Mouse (Mus musculus): ENCODE data around the gene Ugt2b34. TPM values are rescaled to one million over a fixed set of nuclear protein-coding genes. Genes with fewer than 3 reads are reported as not detected.
"Not testable (repeated sequence)": the region's sequence is repeated elsewhere in the genome, so short reads cannot be mapped to it uniquely, and the experiment has no call there.

Gene Ugt2b34
- total RNA-seq (2021): not detected
- long read RNA-seq, experiment 1: 0 reads
- long read RNA-seq, experiment 2: 0 reads

DNA sequence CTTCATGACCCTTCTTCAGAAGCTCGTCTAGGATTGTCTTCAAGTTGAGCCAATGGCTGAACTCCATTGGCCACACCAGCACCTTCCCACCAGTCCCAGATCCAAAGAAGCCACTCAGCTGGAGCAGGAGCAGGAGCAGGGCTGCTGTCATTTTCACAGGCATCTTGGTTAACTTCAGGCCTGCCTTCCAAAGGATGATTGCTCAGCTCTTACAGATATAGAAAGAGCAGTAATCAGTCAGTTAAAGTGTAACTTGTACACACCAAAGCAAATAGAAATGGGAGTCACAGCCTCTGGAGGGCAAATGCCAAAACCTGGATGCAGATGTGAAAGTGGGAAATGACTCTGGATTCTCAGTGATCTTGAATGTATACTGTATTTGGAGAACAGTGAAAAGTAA, at the start of gene Ugt2b34:
Ugt2b34 (minus strand) TSS at position 180 of the 400 bp plus-strand sequence.
- intact Hi-C loops (cut with DNase I): no loop called here
- no peak for DNase-seq

DNA sequence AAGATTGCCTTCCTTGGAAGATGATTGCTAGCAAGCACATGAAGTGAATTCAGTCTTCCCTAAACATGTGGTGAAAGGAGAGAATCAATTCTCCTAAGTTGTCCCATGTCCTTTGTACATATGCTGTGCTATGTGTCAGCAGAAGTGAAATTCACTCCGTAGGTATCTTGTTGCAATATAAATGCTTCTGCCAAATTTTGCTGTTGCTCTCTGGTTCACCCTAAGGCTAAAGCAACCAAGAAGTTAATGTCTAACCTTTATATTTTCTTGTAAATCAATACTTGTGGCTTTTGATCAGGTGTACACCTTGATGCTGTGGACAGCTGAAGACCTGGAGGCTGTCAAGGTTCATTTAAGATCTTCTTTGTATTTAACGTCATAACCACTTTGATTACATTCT, 35.4 kb upstream of the Ugt2b34 start:
- DNase-seq: no peak
- intact Hi-C loops (cut with DNase I): no loop called here

DNA sequence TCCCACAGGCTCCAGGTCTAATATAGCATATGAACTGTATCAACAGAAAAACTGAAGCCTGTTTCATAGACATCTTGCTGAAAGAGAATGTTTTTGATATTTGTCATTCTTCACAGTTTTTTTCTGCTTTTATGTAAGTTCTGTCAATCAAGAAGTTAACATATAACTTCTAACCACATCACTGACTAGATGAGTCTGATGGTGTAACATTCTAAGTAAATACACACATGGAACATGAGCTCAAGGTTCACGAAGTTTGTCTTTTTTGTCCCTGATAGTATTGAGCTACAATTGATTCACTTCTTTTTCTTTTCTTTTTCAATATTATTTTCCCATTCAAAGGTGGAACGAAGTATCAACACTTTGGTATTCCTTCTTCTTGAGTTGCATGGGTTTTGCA, 19.7 kb upstream of the Ugt2b34 start, which contains the start of gene Ugt2b1:
Ugt2b1 (minus strand) TSS at position 105 of the 400 bp plus-strand sequence.
- DNase-seq: no peak
- intact Hi-C loops (cut with DNase I): no loop called here

DNA sequence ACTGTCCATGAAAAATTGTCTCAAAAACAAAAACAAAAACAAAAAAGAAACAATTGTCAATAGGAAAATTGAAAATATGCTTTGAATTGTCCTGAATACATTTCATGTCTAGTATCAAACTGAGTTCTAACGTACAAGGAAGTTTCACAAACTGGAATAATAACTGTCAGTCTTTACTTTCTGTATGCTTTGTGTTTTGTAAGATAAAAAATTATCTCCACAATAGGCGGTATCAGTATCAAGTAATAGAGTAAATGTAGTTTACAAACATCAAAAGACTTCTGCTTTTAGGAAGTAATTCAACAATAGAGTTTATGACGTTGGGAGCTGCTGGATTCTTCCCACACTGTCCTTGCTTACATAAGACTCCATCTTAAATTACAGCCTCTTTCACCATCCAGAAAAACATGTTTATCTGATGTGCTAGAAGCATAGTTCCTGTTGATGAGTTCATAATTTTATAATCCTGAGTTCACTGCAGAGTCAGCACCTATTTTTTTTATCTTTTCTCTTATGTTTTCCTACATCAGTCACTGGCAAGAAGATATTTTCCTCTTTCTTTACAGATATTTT, 14.0 kb upstream of the Ugt2b34 start:
- DNase-seq: no peak

DNA sequence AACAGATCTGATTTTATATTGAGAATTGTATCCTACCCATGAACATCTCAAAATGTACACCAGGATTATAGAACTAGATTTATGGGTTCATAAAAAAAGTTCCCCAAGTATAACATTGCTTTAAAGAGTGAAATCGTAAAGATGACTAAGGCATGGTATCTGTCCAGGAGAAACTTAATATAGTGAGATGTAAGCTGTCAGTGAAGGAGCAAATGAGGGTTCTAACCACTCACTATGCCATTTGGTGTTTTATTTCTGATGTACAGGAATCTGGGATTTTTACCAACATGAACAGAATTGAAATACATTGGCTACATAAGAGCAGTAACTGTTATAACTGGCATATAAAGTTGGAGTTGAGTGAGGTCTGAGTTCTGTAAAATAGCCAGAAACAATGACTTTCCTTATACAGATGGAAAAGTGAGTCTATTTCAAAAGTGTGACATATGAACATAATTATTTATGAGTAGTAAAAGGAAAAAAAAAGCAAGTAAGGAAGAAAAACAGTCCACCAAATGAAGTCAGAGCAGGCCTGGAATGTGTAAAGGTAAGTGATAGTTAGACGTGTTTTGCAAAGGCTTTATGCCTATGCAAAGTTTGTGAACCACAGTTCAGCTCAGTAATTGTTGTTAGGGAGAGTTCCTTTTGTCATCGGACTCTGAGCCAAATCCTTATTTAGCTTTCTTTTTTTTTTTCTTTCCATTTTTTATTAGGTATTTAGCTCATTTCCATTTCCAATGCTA, 4.8 kb upstream of the Ugt2b34 start:
- no peak for DNase-seq
- intact Hi-C loops (cut with DNase I): no loop called here

More for the DNA sequence above, 14.0 kb upstream of the Ugt2b34 start:
- intact Hi-C loops (cut with DNase I): no loop called here

DNA sequence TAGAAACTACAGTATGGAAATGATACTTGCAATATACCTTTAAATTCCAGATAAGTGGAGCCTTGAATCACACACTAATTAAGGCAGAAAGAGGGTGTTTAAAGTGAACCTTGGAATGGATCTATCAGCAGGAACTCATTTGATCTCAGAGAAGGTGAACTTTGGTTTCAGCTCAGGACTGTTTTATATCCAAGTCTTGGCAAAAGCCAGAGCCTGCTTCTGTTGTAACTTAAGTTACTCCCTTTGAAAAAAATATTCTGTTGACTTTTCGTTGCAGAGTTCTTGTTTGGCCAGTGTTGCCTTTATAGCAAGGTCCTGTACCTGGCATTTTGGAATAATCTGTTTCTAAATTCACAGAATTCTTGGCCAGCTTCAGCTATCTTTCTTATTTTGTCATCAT, 4.0 kb upstream of the Ugt2b34 start:
- intact Hi-C loops (cut with DNase I): no loop called here
- DNase-seq: no peak

DNA sequence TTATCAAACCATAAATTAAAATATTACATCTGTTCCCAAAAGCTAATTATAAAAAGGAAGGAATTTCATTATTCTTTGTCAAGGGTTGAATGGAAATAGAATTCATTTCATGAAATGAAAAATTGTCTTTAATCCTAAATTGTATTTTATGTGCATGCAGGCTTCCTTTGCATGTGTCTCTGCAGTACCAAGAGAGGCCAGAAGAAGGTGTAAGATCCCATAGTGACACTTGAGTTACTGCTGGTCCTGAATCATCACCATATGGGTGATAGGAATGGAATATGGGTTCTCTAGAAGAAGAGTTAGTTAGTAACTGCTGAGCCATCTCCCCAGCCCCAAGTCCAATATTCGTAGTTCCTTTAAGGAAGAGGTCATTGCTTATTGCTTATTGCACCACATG, 16.8 kb downstream of the Ugt2b34 start:
- intact Hi-C loops (cut with DNase I): loop anchor here (10.0 kb wide), 1 partner anchor 255 kb away; the partner anchor contains the start of gene Ugt2b5
- no peak for DNase-seq

DNA sequence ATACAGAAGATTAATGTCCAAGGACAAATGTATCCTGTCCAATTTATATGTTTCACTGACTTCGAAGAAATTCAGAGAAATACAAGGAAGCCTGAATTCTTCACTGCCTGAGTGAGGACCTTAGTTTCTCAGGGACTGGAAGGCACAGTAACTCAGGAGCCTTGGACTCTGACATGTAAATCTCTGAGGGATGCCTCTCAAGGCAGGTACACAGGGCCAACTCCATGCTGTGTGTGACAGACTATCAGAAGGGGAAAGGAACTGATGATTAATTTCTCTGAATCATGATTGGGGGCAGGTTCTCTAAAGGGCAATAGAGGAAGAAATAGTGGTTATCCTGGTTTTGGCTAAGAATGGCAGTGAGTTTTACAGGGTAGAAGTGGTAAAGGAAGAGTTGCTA, 18.3 kb downstream of the Ugt2b34 start:
- intact Hi-C loops (cut with DNase I): loop anchor here (10.0 kb wide), 1 partner anchor 256 kb away; the partner anchor contains the start of gene Ugt2b5
- DNase-seq: no peak

DNA sequence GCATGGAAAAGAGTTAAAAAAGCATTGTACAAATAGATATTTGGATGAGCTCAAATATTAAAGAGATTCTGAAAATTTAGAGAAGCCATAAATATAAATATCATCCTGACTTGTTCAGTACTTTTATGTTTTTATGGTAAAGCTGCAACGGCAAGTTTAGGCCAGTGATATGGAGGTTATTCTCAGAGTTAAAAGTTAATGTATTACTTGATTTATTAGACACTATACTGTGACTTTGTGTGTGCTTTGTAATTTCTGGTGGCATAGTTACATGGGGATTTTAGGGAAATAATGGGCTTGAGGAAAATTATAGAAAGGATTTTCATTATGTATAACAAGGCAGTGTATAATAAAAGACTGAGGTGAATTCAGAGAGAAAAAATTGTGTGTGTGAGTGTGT, 19.7 kb downstream of the Ugt2b34 start:
- intact Hi-C loops (cut with DNase I): loop anchor here (10.0 kb wide), 1 partner anchor 258 kb away; the partner anchor contains the start of gene Ugt2b5
- DNase-seq: no peak

DNA sequence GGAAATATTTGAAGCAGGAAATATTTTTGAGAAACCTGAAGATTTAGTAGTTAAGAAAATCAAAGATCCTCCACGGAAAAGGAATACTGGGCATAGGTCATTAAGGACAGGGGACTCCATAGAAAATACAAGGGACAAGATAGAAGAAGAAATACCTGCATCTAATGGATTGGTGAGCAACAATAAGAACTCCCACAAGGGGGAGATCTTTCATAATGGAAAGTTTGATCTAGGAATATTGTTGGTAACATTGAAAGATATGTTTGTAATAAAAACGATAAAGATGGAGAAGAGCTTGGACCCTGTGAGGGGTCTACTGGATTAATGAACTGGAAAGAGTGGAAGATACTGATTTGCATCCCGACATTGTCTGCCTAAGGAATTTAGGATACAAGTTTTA, 20.1 kb downstream of the Ugt2b34 start:
- no peak for DNase-seq
- intact Hi-C loops (cut with DNase I): loop anchor here (10.0 kb wide), 1 partner anchor 258 kb away; the partner anchor contains the start of gene Ugt2b5

DNA sequence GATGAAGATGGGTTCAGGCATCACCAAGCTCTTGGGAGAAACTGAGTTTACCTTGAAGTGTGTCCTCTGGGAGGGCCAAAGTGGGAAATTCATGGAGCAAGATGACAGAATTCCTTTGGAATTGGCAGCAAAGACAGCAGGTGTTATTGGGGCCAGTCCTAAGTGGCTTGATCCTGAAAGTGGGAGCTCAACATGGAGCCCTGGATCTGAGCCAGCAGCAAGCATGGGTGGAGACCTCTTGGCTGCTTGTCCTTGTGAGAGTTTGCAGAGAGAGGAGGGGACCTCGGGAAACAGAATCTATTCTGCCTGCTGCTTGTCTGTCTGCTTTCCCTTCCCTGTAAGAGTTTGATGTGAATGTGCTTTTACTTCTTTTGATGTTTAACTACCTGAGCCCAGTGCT, 34.9 kb downstream of the Ugt2b34 start:
- DNase-seq: no peak
- intact Hi-C loops (cut with DNase I): no loop called here

DNA sequence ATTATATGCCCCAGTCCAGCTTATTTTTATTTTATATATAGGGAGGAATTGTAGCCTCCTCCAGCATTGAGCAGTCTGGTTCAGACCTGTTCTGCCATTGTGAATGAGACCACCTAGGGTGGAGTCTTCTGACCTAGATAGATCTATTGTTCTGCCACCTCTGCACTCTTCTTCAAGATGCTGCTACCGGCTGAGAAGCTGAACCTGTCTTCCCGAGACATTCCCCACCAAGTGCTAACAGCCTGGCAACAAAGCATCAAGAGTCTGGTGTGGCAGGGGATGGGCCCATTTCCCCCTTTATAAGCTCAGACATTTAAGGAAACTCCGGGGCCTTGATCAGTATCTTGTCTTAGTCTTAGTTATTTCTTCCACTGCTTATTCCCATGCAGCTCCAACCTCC, 48.4 kb downstream of the Ugt2b34 start:
- no peak for DNase-seq
- intact Hi-C loops (cut with DNase I): no loop called here

DNA sequence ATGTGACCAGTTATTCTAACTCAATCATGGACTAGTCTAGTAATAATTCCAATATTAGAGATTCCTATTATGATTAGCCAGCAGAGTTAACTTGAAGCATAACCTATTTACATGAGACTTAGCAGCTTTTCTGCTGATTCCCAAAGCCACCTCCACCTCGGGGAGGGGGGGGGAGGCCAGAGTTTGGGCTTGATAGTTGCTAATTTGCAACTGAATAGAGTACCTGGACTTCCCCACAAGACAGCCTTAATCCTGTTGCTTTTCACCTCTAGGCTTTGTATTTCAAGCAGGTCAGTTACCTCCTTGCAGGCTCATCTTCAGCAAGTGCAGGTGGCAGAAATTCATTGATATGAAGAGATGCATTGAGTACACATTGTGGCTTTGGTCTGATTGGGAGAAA, 49.1 kb downstream of the Ugt2b34 start:
- no peak for DNase-seq
- intact Hi-C loops (cut with DNase I): no loop called here

DNA sequence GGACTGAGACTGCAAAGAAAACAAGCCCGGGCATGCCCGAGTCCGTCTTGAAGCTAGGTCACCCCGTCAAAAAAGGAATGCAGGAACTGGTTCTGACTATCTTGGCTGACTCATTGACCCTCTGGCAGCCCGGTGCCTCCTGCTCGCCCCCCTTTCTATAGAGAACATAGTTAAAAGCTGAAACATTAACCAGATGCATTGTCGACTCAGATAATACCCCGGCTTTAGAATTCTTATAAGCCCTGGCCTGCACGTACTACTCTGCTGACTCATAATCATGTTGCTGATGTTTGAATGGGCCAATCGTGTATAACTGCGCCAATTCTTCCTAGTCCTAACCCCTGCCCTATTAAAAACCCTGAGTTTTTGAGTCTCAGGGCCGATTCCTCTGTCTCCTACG, 50.2 kb downstream of the Ugt2b34 start:
- intact Hi-C loops (cut with DNase I); DNase-seq: not testable (repeated sequence)

DNA sequence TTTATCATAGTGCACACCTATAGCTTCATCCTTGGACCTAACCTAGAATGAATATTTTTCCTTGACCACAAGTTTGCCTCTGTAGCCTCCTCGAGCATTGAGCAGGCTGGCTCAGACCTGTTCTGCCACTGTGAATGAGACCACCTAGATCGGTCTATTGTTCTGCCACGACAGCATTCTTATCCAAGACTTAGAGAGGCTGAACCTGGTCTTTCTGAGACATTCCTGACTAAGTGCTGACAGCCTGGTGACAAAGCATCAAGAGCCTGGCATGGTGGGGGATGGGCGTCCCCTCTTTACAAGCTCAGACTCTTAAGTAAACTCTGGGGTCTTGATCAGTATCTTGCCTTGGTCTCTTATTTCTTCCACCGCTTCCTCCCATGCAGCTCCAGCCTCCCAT, 55.1 kb downstream of the Ugt2b34 start:
- intact Hi-C loops (cut with DNase I): no loop called here
- no peak for DNase-seq

DNA sequence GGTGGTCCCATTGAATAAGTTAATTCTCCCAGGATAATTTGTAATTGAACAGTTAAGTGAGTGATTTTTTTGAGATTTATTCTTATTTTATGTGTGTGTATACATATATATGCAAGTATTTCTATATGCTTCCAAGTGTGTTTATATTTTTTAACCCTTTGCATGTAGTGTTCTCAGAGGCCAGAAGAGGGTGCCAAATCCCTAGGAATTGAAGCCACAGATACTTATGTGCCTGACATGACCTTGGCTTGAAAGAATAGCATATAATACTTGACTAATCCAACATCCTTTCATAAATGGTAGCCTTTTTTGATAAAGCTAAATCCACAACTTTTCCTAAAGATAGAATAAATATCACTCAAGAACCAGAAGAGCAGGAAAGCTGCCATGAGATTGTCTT, 56.6 kb downstream of the Ugt2b34 start:
- intact Hi-C loops (cut with DNase I): no loop called here

DNA sequence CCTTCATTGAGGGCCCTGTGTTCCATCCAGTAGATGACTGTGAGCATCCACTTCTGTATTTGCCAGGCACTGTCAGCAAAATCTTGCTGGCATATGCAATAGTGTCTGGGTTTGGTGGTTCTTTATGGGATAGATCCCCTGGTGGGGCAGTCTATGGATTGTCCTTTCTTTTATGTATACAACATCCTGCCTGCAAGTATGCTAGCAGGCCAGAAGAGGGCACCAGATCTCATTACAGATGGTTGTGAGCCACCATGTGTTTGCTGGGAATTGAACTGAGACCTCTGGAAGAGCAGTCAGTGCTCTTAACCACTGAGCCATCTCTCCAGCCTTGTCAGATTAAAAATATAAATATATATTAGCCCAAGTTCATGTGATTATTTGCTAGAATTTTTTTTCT, 65.5 kb downstream of the Ugt2b34 start:
- DNase-seq; intact Hi-C loops (cut with DNase I): not testable (repeated sequence)

More for the DNA sequence above, 56.6 kb downstream of the Ugt2b34 start:
- DNase-seq: no peak

DNA sequence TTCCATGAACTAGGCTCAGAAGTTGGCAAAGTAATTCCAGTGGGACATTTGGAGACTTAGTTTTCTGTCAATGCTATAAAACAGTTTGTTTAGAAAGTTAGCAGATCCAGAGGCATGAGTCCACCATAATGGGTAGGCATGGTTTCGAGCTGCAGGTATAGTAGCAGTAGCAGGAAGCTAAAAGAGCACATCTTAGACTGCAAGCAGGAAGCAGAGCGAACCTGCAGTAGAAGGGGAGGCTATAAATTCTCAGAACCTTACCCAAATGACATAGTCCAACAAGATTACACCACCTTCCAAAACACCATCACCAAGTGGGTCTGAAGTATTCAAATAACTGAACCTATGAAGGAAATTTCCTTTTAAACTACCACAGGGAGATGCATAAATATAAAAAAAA, 66.5 kb downstream of the Ugt2b34 start:
- DNase-seq: no peak
- intact Hi-C loops (cut with DNase I): no loop called here

Measured in heart, postnatal 14 days (tissue).